Mouse (Mus musculus) ES-Bruce4 (cell line): ENCODE measurements around the gene Kctd2.

Experiments
- CTCF ChIP-seq: IDR thresholded peaks from one replicate; pipeline ENCODE4 v1.8.1; 2011; ENCODE audit warnings: low read depth, low read length
- EP300 ChIP-seq: IDR thresholded peaks from 2 replicates; pipeline ENCODE4 v1.6.1; 2011; ENCODE audit warnings: low read depth, low read length; ENCODE audit not compliant: insufficient read depth
- POLR2A ChIP-seq: IDR thresholded peaks from one replicate; pipeline ENCODE4 v1.8.1; 2011; ENCODE audit warnings: low read length; ENCODE audit not compliant: insufficient read depth

DNA sequence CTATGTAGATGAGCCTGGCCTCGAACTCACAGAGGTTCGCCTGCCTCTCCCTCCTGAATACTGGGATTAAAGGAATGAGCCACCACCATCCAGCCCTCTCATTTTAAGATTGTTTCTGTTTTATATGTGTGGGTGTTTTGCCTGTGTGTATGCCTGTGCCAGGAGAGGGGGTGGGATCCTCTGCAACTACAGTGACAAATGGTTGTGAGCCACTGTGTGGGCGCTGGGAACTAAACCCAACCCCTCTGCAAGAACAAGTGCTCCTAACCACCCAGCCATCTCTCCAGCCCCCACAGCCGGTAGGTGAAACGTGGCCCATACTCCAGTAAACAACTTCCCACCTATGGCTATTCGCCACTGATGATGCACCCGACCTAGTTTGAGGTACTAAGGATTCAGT, 28.6 kb upstream of the Kctd2 start:
- TF ChIP-seq CTCF (no peak), POLR2A (no peak), EP300 (no peak)
